Comparison of ENCODE assay signal across 13 mouse cellular contexts in the genomic region with DNA sequence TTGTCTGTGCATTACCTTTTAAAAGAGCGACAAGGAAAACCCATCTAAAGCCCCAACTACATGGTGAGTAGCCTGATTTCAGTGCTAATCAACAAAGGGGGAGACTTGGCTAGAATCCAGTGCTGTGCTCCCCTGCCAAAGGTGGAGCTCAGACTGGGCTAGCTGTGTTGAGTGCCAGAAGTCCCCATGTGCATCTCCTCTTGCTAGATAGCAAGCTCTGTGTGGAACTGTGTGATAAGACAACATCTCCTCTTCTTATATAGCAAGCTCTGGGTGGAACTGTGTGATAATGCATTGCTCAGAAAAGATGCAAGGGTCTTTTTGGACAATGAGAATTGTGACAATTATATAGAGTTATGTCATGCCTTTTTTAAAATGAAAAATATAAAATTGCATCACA.
"Had no signal": no experiment of that assay in that cellular context is flagged by ENCODE, and none has a peak within 500 bp of the region (broad histone marks: within the 10 kb centered on the region; RNA-seq: fewer than 3 reads in every experiment).

No protein-coding gene starts in this region.

- H3K4me3 ChIP-seq: intestine, embryonic 15.5 days; kidney, embryonic 15.5 days; left cerebral cortex, adult 2 months; limb, embryonic 10.5 days; lung, embryonic 15.5 days; midbrain, embryonic 10.5 days; midbrain, embryonic 15.5 days; neural tube, embryonic 12.5 days had no signal

- H3K4me1 ChIP-seq: intestine, embryonic 15.5 days; kidney, embryonic 15.5 days; limb, embryonic 10.5 days; lung, embryonic 15.5 days; midbrain, embryonic 10.5 days; midbrain, embryonic 15.5 days; neural tube, embryonic 12.5 days had no signal

- H3K27me3 ChIP-seq: intestine, embryonic 15.5 days; kidney, embryonic 15.5 days; lung, embryonic 15.5 days; midbrain, embryonic 15.5 days; neural tube, embryonic 12.5 days had no signal

- H3K27ac ChIP-seq: intestine, embryonic 15.5 days; kidney, embryonic 15.5 days; left cerebral cortex, adult 2 months; limb, embryonic 10.5 days; lung, embryonic 15.5 days; macrophage; midbrain, embryonic 10.5 days; midbrain, embryonic 15.5 days; neural tube, embryonic 12.5 days; stomach, postnatal 0 days had no signal

- DNase-seq: kidney, adult 18-20 months; kidney, postnatal 25 days; lung, postnatal 14 days had no signal

- H3K4me2 ChIP-seq: intestine, embryonic 15.5 days; kidney, embryonic 15.5 days; lung, embryonic 15.5 days; midbrain, embryonic 15.5 days; neural tube, embryonic 12.5 days had no signal

- H3K9me3 ChIP-seq: intestine, embryonic 15.5 days had no signal

- H3K9ac ChIP-seq: intestine, embryonic 15.5 days; kidney, embryonic 15.5 days; lung, embryonic 15.5 days; midbrain, embryonic 15.5 days; neural tube, embryonic 12.5 days had no signal

- ATAC-seq: intestine, embryonic 15.5 days; midbrain, embryonic 15.5 days had no signal

- H3K36me3 ChIP-seq: intestine, embryonic 15.5 days; kidney, embryonic 15.5 days; limb, embryonic 10.5 days; lung, embryonic 15.5 days; midbrain, embryonic 10.5 days; midbrain, embryonic 15.5 days; neural tube, embryonic 12.5 days had no signal
